Mouse (Mus musculus): ENCODE measurements around the gene Sipa1l3. TPM values are rescaled to one million over a fixed set of nuclear protein-coding genes. Genes with fewer than 3 reads are reported as not detected.

Gene Sipa1l3
- polyA plus RNA-seq, 1 experiment = 30.3 TPM

DNA sequence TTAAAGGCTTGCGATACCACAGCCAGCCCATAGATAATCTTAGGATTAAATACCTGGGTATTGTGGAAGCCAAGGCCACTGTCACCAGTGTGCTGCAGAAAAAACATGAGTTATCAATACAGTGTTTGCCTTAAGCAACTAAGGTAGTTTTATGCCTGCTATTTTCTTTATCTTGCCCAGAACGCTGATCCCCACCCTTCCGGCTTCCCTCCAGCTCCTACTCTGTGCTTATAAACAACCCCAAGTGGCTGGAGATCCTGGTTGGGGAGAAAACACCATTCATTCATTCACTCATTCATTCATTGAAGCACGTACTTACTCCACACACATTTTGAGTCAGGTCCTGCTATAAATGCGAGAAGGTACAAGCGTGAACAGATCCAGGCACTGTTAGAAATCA is 233.9 kb downstream of the Sipa1l3 start:
- Histone ChIP-seq H3K27me3 (ENCODE audit: control insufficient read depth, insufficient read depth, low read length) (peaks cover 3% of the 10 kb centered on the region; the same call in 1 of the 2 replicates), H3K4me1 (ENCODE audit: control insufficient read depth, insufficient read depth, insufficient read length) (peaks cover 15% of the 10 kb centered on the region), H3K36me3 (ENCODE audit: control insufficient read depth, insufficient read depth, low read length) (no peaks in the 10 kb centered on the region), H3K27ac (ENCODE audit: insufficient read depth, low read length) (no peak overlapping the region), H3K4me3 (ENCODE audit: extremely low read depth, insufficient read depth, insufficient read length) (no peak overlapping the region)
- WGBS = 93% methylated on average over 6 of the region's 6 CpGs
- no peak for TF ChIP-seq CTCF (IDR thresholded peaks at IDR 0.05; ENCODE audit: extremely low read depth, insufficient read depth, insufficient read length, insufficient replicate concordance)
- TF ChIP-seq POLR2A (IDR thresholded peaks at IDR 0.05; ENCODE audit: low read depth, low read length) = no peak
- DNase-seq (ENCODE audit: low read depth in 1 of 2, low spot score in 2 of 2) = no peak

DNA sequence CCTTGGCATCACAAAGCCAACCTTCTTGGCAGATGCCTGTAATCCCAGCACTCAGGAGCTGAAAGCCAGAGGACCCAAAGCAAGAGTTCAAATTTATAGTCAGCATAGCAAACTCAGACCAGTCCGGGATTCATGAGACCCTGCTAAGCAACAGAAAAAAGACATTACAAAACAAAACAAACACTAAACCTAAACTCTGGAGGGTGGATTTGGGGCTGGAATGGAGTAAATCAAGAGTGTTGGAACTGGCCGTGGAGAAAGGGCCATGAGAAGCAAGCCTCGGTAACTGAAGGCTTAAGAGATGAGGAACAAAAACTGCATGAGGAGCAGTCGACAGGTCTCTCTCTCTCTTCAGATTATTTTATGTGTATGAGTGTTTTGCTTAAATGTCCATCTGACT is 234.6 kb downstream of the Sipa1l3 start:
- DNase-seq (ENCODE audit: low read depth in 1 of 2, low spot score in 2 of 2) = no peak
- 74% methylated on average over 4 of the region's 4 CpGs for WGBS
- Histone ChIP-seq H3K27me3 (ENCODE audit: control insufficient read depth, insufficient read depth, low read length) (no peaks in the 10 kb centered on the region), H3K4me3 (ENCODE audit: extremely low read depth, insufficient read depth, insufficient read length) (no peak overlapping the region), H3K27ac (ENCODE audit: insufficient read depth, low read length) (no peak overlapping the region), H3K36me3 (ENCODE audit: control insufficient read depth, insufficient read depth, low read length) (no peaks in the 10 kb centered on the region), H3K4me1 (ENCODE audit: control insufficient read depth, insufficient read depth, insufficient read length) (peaks cover 9% of the 10 kb centered on the region)
- no peak for TF ChIP-seq CTCF (IDR thresholded peaks at IDR 0.05; ENCODE audit: extremely low read depth, insufficient read depth, insufficient read length, insufficient replicate concordance)
- no peak for TF ChIP-seq POLR2A (IDR thresholded peaks at IDR 0.05; ENCODE audit: low read depth, low read length)

DNA sequence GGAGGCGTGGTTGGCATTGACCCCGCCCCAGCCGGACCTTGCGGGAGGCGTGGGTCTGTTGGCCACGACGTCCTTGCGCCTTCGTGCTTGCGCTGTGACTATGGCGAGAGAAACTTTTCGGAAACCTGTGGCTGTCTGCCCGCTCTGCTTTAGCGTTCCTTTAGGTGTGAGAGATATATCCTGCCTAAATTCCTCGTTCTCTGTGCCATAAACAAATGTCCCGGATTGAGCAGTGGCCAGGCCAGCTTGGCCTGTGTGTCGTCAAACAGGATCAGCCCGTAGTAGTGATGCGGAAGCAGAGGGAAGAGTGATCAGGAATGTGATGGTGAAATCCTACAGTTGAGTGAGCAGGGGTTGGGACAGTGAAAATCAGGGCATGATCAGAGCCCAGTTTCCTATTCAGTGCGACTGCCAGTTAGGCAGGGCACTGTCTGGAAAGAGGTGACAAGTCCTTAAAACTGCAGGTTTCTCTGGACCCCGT is 236.3 kb downstream of the Sipa1l3 start:
- Histone ChIP-seq H3K27me3 (ENCODE audit: control insufficient read depth, insufficient read depth, low read length) (no peaks in the 10 kb centered on the region), H3K4me1 (ENCODE audit: control insufficient read depth, insufficient read depth, insufficient read length) (peaks cover 6% of the 10 kb centered on the region), H3K36me3 (ENCODE audit: control insufficient read depth, insufficient read depth, low read length) (no peaks in the 10 kb centered on the region), H3K4me3 (ENCODE audit: extremely low read depth, insufficient read depth, insufficient read length) (peak overlapping the region; percentile 75; the same call in 1 of the 2 replicates), H3K27ac (ENCODE audit: insufficient read depth, low read length) (no peak overlapping the region)
- no peak for DNase-seq (ENCODE audit: low read depth in 1 of 2, low spot score in 2 of 2)
- TF ChIP-seq POLR2A (IDR thresholded peaks at IDR 0.05; ENCODE audit: low read depth, low read length) (no peak), CTCF (IDR thresholded peaks at IDR 0.05; ENCODE audit: extremely low read depth, insufficient read depth, insufficient read length, insufficient replicate concordance) (no peak)
- WGBS = 18% methylated on average over 21 of the region's 21 CpGs

DNA sequence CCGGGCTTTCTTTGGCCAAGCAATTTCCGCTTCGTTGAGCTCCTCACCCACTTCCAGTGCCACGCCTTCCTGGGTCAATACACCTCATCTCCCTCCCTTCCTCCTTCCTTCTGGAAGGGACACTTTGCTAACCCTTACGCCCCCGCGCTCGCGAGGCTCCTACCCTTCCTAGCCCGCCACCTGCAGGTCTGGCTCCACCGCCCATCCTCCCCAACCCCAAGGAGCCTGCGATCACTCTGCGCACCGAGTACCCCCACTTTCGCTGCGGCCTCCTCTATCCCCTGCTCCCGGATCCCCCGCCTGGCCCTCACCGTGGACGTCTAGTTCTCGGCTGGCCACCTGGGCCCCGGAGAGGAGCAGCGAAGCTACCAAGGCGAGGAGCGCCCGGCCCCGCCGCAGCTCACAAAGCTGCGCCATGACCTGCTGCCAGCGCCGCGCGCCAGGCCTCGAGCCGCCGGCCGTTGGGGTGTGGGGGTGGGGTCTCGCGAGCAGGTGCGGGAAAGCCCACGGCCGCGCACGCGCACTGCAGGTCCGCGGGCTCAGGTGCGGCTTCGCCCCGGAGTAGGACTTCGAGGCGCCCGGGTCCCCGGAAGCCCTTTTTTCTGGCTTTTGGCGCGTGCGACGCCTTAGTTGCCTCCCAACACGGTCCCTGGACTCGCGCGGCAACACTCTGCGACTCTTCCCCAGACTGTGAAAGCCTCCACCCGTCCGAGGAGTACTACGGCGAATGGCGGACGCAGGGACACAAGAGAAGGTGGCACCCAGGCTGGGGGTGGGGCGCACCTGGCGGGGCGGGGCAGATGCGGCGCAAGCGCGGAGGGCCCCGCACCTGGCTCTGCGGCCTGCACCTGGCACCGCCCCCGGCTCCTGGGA is 237.0 kb downstream of the Sipa1l3 start, which contains the start of gene Spint2:
Spint2 (minus strand) TSS at position 712 of the 873 bp plus-strand sequence.
- TF ChIP-seq POLR2A (IDR thresholded peaks at IDR 0.05; ENCODE audit: low read depth, low read length) = no peak
- DNase-seq (ENCODE audit: low read depth in 1 of 2, low spot score in 2 of 2) = peak; percentile 36 to 71
- no peaks in the 10 kb centered on the region for H3K27me3 ChIP-seq (ENCODE audit: control insufficient read depth, insufficient read depth, low read length)

DNA sequence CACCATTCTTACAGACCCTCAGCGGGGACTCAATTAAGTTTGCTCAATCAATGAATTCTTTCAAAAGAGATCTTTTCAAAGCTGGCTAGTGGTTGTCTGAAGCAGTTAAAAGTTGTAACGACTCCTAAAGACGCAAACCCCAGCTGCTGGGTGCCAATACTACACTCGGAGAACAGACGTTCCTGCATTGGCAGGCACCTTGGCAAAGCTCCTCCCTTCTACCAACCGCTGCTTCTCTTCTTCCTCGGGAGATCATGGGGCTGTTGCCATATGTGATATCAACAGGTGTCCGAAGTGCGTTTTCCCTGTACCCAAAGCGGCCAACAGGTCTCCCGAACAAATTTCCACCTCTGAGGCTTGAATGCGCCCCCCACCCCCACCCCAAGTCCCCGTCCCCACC is 237.6 kb downstream of the Sipa1l3 start:
- TF ChIP-seq POLR2A (IDR thresholded peaks at IDR 0.05; ENCODE audit: low read depth, low read length) (no peak), CTCF (IDR thresholded peaks at IDR 0.05; ENCODE audit: extremely low read depth, insufficient read depth, insufficient read length, insufficient replicate concordance) (no peak)
- peak overlapping the region; percentile 75; the same call in 1 of the 2 replicates for H3K4me3 ChIP-seq (ENCODE audit: extremely low read depth, insufficient read depth, insufficient read length)
- H3K4me1 ChIP-seq (ENCODE audit: control insufficient read depth, insufficient read depth, insufficient read length) = peaks cover 6% of the 10 kb centered on the region
- WGBS = 13% methylated on average over 13 of the region's 13 CpGs
- no peaks in the 10 kb centered on the region for H3K36me3 ChIP-seq (ENCODE audit: control insufficient read depth, insufficient read depth, low read length)
- no peak overlapping the region for H3K27ac ChIP-seq (ENCODE audit: insufficient read depth, low read length)
- no peak for DNase-seq (ENCODE audit: low read depth in 1 of 2, low spot score in 2 of 2)
- no peaks in the 10 kb centered on the region for H3K27me3 ChIP-seq (ENCODE audit: control insufficient read depth, insufficient read depth, low read length)

More for the DNA sequence above, 237.0 kb downstream of the Sipa1l3 start, which contains the start of gene Spint2:
- H3K4me3 ChIP-seq (ENCODE audit: extremely low read depth, insufficient read depth, insufficient read length) = peak within 1 kb of the TSS; percentile 75
- 1% methylated on average over 80 of the region's 80 CpGs for WGBS
- H3K36me3 ChIP-seq (ENCODE audit: control insufficient read depth, insufficient read depth, low read length) = no peaks in the 10 kb centered on the region
- H3K27ac ChIP-seq (ENCODE audit: insufficient read depth, low read length) = peak within 1 kb of the TSS; percentile 60
- peaks cover 6% of the 10 kb centered on the region for H3K4me1 ChIP-seq (ENCODE audit: control insufficient read depth, insufficient read depth, insufficient read length)

DNA sequence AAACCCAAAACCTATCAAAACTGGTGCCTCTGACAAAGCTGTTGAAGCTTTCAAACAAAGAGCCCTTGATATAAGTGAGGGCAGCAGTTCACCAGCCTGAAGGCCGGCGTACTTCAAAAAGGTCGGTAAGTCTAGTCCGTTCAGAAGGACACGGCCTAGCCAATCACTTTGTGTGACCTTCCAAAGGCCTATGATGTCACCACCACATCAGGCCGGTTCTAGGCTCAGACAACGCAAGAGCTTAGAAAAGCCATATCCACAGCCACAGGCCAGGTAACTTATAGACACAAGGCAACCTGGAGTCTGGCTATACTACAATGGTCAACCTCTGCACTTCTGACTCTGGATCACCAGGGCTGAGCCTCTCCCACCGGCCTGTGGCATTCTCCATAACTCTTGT is 238.5 kb downstream of the Sipa1l3 start:
- H3K4me1 ChIP-seq (ENCODE audit: control insufficient read depth, insufficient read depth, insufficient read length) = peaks cover 6% of the 10 kb centered on the region
- no peak overlapping the region for H3K4me3 ChIP-seq (ENCODE audit: extremely low read depth, insufficient read depth, insufficient read length)
- no peak overlapping the region for H3K27ac ChIP-seq (ENCODE audit: insufficient read depth, low read length)
- no peaks in the 10 kb centered on the region for H3K36me3 ChIP-seq (ENCODE audit: control insufficient read depth, insufficient read depth, low read length)
- no peak for DNase-seq (ENCODE audit: low read depth in 1 of 2, low spot score in 2 of 2)
- 90% methylated on average over 8 of the region's 8 CpGs for WGBS
- no peaks in the 10 kb centered on the region for H3K27me3 ChIP-seq (ENCODE audit: control insufficient read depth, insufficient read depth, low read length)
- no peak for TF ChIP-seq CTCF (IDR thresholded peaks at IDR 0.05; ENCODE audit: extremely low read depth, insufficient read depth, insufficient read length, insufficient replicate concordance)

DNA sequence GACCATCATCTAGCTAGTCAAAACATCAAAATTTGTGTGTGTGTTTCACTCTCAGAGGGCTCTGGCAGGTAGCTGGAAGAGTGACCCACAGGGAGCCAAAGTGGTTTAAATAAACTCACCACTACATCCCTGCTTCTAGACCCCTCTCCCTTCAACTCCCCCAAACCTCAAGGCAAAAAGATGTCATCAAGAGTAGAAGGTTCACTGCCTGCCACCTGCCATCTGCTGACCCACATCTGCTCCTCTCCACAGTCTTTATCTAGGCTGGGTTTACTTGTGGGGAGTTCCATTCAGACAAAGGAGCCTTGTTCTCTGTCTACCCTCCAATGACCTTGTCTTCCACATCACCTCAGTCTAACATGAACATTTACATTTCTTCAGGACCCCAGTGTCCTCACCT is 239.2 kb downstream of the Sipa1l3 start:
- Histone ChIP-seq H3K4me3 (ENCODE audit: extremely low read depth, insufficient read depth, insufficient read length) (no peak overlapping the region), H3K27ac (ENCODE audit: insufficient read depth, low read length) (no peak overlapping the region), H3K27me3 (ENCODE audit: control insufficient read depth, insufficient read depth, low read length) (no peaks in the 10 kb centered on the region), H3K4me1 (ENCODE audit: control insufficient read depth, insufficient read depth, insufficient read length) (peaks cover 6% of the 10 kb centered on the region), H3K36me3 (ENCODE audit: control insufficient read depth, insufficient read depth, low read length) (no peaks in the 10 kb centered on the region)
- DNase-seq (ENCODE audit: low read depth in 1 of 2, low spot score in 2 of 2) = no peak
- no peak for TF ChIP-seq POLR2A (IDR thresholded peaks at IDR 0.05; ENCODE audit: low read depth, low read length)
- TF ChIP-seq CTCF (IDR thresholded peaks at IDR 0.05; ENCODE audit: extremely low read depth, insufficient read depth, insufficient read length, insufficient replicate concordance) = no peak

All from spleen, adult 2 months (tissue).